Mouse (Mus musculus) gastrocnemius, postnatal 25 days (tissue): ENCODE results near the gene Tcl1b2. TPM values are rescaled to one million over a fixed set of nuclear protein-coding genes. Genes with fewer than 3 reads are reported as not detected.
"Not testable (repeated sequence)": the region's sequence is repeated elsewhere in the genome, so short reads cannot be mapped to it uniquely, and the experiment has no call there.

Experiments used
- DNase-seq: peaks from one replicate; pipeline ENCODE4 v3.0.0; 2022
- total RNA-seq, 2 experiments: library from RNA; stranded (reverse); gene quantifications; 1 replicate in 1 of 2; 2 replicates in 1 of 2; pipeline ENCODE4 v1.2.3; 2021

Tcl1b2 gene
- total RNA-seq, 2 experiments from 2014 or later: not detected

DNA sequence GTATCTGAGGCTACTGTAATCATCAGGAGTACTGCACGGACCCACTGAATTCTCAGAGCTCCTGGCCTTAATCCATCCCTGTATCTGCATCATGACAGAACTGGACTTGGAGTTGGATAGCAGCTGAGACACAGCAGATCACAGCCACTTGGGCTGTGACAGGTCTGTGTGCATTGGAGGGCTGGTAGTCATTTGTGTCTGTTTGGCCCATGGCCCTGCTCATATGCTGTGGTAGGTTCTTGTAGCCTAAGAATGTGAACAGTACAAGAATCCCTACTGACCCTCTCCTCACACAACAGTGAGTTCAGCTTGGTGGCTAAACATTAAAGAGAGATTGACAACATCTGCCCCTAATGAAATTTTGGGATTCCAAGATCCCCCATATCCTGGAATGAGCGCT lies 27.6 kb downstream of the Tcl1b2 start:
- DNase-seq: no peak

DNA sequence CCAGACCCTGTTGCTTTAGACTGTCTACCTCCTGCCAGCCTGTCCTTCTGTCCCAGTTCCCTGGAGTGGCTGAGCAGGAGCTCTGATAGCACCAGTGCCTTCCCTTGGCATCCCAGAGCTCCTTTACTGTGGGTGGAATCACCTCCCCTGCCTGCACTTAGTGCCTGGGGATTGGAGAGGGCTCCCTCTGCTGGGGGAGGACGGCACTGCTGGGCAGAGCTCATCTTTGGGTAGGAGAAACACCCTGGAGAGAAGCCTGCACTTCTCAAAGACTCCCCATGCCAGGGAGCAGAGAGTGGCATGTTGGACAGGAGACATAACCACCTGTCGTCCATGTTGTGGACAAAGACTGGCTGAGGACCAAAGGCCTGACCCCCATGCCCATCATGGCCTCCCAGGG lies 28.5 kb downstream of the Tcl1b2 start:
- peak; percentile 23 for DNase-seq

DNA sequence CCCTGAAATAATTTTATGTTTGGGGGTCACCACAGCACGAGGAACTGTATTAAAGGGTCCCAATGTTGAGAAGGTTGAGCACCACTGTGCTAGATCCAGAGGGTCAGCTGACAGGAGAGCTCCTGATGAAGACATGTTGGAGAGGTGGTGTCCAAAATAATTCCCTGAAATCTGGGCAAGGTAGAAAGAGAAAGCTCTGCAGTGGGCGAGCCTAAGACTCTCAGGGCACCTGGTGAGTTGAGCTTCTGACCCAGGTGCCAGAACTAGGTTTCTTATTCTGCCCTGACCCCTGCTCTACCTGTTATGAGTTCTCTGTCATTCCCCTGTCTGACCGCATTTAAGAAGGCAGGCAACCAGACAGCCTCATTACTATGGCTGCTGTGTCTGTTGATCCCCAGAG lies 30.2 kb downstream of the Tcl1b2 start, which contains the start of gene Tcl1b5:
Gene Tcl1b5, plus strand, starts transcription at position 301 of the 400 bp plus-strand sequence.
- DNase-seq: not testable (repeated sequence)

DNA sequence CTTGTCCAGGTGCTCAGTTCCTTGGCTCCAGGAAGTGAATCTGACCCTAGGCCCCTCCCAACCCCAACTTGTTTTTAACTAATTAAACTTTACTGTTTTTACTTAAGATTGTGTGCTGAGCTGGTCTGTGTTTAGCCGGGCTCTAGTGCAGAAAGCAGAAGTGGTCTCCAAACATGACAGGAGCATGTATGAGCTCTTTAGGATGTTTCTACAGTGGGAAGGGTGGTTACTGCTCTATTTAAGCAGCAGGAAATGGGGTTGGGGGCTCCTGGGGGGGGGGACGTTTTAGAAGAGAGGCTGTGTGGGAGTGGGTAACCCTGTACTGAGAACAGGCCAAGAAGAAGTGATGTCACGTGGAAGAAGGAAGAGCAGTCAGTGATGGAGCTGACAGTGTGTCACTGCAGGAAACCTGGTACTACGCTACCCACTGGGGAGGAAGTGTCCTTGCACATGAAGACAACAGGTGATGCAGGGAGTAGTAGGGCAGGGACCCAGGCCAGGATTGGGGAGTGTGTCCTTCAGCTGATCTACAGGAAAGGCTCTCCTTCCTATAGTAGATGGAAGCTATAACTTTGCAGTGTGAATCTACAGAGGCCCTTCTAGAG lies 35.3 kb downstream of the Tcl1b2 start:
- DNase-seq: not testable (repeated sequence)

DNA sequence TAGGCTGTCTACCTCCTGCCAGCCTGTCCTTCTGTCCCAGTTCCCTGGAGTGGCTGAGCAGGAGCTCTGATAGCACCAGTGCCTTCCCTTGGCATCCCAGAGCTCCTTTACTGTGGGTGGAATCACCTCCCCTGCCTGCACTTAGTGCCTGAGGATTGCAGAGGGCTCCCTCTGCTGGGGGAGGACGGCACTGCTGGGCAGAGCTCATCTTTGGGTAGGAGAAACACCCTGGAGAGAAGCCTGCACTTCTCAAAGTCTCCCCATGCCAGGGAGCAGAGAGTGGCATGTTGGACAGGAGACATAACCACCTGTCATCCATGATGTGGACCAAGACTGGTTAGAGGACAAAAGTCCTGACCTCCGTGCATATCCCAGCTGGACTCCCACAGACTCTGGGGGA lies 43.2 kb downstream of the Tcl1b2 start:
- not testable (repeated sequence) for DNase-seq

DNA sequence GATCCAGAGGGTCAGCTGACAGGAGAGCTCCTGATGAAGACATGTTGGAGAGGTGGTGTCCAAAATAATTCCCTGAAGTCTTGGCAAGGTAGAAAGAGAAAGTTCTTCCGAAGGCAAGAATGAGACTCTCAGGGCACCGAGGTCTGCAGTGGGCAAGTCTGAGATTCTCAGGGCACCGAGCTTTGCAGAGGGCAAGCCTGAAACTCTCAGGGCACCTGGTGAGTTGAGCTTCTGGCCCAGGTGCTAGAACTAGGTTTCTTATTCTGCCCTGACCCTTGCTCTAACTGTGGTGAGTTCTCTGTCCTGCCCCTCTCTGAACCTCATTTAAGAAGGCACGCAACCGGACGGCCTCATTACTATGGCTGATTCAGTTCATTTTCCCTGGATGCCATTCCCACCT lies 44.9 kb downstream of the Tcl1b2 start, which contains the start of gene Tcl1b3:
Gene Tcl1b3, plus strand, starts transcription at position 301 of the 400 bp plus-strand sequence.
- DNase-seq: not testable (repeated sequence)

DNA sequence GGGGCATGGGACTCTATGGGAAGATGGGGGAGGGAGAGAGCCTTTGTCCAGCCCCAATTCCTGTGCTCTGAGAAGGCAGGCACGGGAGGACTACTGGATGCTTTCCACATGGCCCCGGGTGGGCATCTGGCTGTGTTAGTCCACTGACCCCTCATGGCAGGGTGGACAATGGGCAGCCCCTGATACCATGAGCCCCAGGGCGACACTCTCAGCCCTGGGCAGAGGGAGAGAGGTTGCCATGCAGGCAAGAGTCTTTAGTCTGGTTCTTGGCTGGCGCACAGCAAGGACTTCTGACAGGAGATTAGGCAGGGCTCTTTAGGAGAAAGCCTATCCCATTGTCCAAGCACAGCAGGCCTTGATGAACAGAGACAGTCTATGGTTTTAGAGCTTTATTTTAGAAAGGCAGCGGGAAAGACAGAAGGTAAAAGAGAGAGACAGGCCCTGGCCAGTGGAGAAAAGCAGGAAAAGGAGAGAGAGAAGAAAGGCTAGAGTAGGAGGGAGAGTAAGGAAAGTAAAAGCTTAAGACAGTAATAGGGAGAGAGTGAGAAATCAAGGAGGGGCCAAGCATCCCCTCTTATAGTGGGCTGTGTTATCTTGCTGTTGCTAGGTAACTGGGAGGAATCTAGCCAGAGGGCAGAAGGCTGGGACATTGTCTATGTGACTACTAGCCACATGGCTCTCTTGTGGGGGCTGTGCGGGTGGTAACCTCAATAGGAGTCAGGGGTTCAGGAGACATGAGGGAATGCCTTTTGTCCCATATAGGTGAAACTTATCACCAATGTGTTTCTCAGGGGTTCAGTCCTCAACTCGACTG lies 54.1 kb downstream of the Tcl1b2 start:
- DNase-seq: not testable (repeated sequence)

DNA sequence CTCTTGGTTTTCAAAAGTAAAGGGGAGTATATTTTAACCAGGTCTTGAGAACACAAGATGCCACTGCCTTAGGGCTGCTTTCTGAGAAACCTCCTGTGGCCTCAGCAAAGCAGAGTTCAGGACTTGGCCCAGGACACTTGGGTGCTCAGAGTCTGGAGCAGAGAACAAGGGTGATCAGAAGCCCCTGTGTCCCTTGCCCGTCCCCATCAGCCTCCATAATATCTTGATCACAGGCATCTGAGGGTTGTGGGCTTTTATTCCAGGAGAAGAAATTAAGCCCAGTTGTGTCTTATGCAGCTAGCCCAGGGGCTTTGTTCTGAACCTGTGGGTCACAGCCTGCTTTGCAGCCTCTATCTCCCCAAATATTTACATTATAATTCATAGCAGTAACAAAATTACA lies 55.8 kb downstream of the Tcl1b2 start, which contains the start of gene Tcl1b4:
Gene Tcl1b4, plus strand, starts transcription at position 301 of the 400 bp plus-strand sequence.
- DNase-seq: not testable (repeated sequence)

Other genes with a start within 250 kb of the Tcl1b2 start
- gene Syne3, start 136.2 kb upstream of the Tcl1b2 start, total RNA-seq: 1 to 10 TPM; 3.2 to 4.6 TPM
- gene Glrx5, start 113.3 kb upstream of the Tcl1b2 start, total RNA-seq: 10 to 100 TPM; 63.5 to 64.9 TPM
- not detected for gene Tcl1b1, start 13.7 kb downstream of the Tcl1b2 start, total RNA-seq
- not detected for gene Tcl1b5, start 30.3 kb downstream of the Tcl1b2 start, total RNA-seq
- not detected for gene Tcl1b3, start 45.0 kb downstream of the Tcl1b2 start, total RNA-seq
- not detected for gene Tcl1b4, start 55.9 kb downstream of the Tcl1b2 start, total RNA-seq
- not detected for gene Tcl1, start 76.8 kb downstream of the Tcl1b2 start, total RNA-seq
- gene Tunar, start 187.9 kb downstream of the Tcl1b2 start, total RNA-seq: not detected